ENCODE assay signal across 8 mouse cellular contexts in the genomic region with DNA sequence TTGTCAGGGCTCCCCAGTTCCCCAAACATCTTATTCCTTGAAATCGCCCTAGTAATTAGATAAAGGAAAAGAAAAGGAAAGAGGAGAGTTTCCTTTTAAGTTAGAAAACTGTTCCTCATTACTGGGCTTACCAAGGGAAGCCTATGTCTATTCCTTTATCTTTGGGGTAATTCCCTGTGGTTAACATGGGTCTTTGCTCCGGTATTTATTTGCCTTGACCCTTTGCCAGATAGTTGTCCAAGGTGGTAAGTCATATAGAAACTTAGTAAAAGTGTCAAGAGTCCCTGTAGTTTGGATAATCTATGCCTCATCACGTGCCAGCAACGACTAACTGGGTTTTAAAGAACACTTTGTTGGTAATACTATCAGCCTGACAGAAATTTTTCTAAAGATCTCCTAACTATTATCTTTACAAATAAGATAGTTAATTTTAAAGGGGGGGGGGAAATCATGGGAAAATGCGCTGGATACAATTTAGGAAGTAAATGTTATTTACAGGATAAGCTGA. TPM values are rescaled to one million over a fixed set of nuclear protein-coding genes. Genes with fewer than 3 reads are reported as not detected.
DNase-seq lines count a peak whose midpoint lies in the region; ATAC-seq and TF ChIP-seq lines count a peak whose summit lies in the region.

No protein-coding gene starts in this region.

- DNase-seq in lung, embryonic 14.5 days: no peak
- DNase-seq in lung, postnatal 10 days: no peak
- DNase-seq in forebrain, embryonic 14.5 days (ENCODE audit: low spot score): no peak
- DNase-seq in limb, embryonic 14.5 days (ENCODE audit: low spot score): no peak
- no peak for DNase-seq in cerebellum, adult 2 months
- DNase-seq in right cerebral cortex, postnatal 36 days (ENCODE audit: low spot score in 2 of 2): no peak

- no peaks in the 10 kb centered on the region for H3K4me1 ChIP-seq in lung, embryonic 14.5 days (ENCODE audit: insufficient read depth)
- H3K4me1 ChIP-seq in forebrain, embryonic 14.5 days (ENCODE audit: control insufficient read depth, insufficient read depth, low read length): peaks cover 8% of the 10 kb centered on the region
- peaks cover 9% of the 10 kb centered on the region; the same call in 1 of the 2 replicates for H3K4me1 ChIP-seq in limb, embryonic 14.5 days (ENCODE audit: control insufficient read depth, insufficient read depth, low read length)
- peaks cover 20% of the 10 kb centered on the region for H3K4me1 ChIP-seq in olfactory bulb, adult 2 months (ENCODE audit: control insufficient read depth, insufficient read depth, low read length)
- peaks cover 4% of the 10 kb centered on the region; the same call in 1 of the 2 replicates for H3K4me1 ChIP-seq in cerebellum, adult 2 months (ENCODE audit: control insufficient read depth, insufficient read depth, low read length)

- TF ChIP-seq POLR2A in limb, embryonic 14.5 days (IDR thresholded peaks at IDR 0.05; ENCODE audit: borderline replicate concordance, extremely low read depth, insufficient read depth, insufficient read length): no peak
- no peak for TF ChIP-seq POLR2A in olfactory bulb, adult 2 months (IDR thresholded peaks at IDR 0.05; ENCODE audit: insufficient read depth, low read depth, low read length)
- TF ChIP-seq POLR2A in cerebellum, adult 2 months (IDR thresholded peaks at IDR 0.05; ENCODE audit: borderline replicate concordance, insufficient read depth, low read length): no peak

- TF ChIP-seq CTCF in lung, embryonic 14.5 days (IDR thresholded peaks at IDR 0.05; ENCODE audit: low read depth): no peak
- no peak for TF ChIP-seq CTCF in olfactory bulb, adult 2 months (IDR thresholded peaks at IDR 0.05; ENCODE audit: insufficient read depth, low read depth, low read length)
- TF ChIP-seq CTCF in cerebellum, adult 2 months (IDR thresholded peaks at IDR 0.05; ENCODE audit: borderline replicate concordance, insufficient read depth, low read depth, low read length): no peak

- H3K27ac ChIP-seq in lung, embryonic 14.5 days (ENCODE audit: low read depth): no peak overlapping the region
- no peak overlapping the region for H3K27ac ChIP-seq in forebrain, embryonic 14.5 days (ENCODE audit: low read depth, low read length)
- H3K27ac ChIP-seq in limb, embryonic 14.5 days (replicated peaks; ENCODE audit: low read depth, low read length): peak overlapping the region; percentile 83
- H3K27ac ChIP-seq in olfactory bulb, adult 2 months (ENCODE audit: insufficient read depth, low read depth, low read length): 0 out of 2 replicates have a peak overlapping the region, but pooled peaks have one; percentile 19
- H3K27ac ChIP-seq in cerebellum, adult 2 months (ENCODE audit: insufficient read depth, low read length): no peak overlapping the region

- peak overlapping the region; percentile 88 for H3K4me2 ChIP-seq in lung, embryonic 14.5 days
- peak overlapping the region; percentile 98 for H3K4me2 ChIP-seq in forebrain, embryonic 14.5 days (ENCODE audit: low read length)
- H3K4me2 ChIP-seq in limb, embryonic 14.5 days (replicated peaks; ENCODE audit: low read depth, low read length, severe bottlenecking): peak overlapping the region; percentile 88

- WGBS in lung, embryonic 14.5 days: 28% methylated on average over 5 of the region's 5 CpGs
- WGBS in forebrain, embryonic 14.5 days: 14% methylated on average over 5 of the region's 5 CpGs
- WGBS in limb, embryonic 14.5 days: 15% methylated on average over 5 of the region's 5 CpGs
- WGBS in olfactory bulb, adult 2 months: 44% methylated on average over 5 of the region's 5 CpGs
- WGBS in cerebellum, adult 2 months: 39% methylated on average over 5 of the region's 5 CpGs

- H3K9ac ChIP-seq in lung, embryonic 14.5 days: no peak overlapping the region; the same call in 1 of the 2 replicates
- H3K9ac ChIP-seq in forebrain, embryonic 14.5 days (ENCODE audit: low read length): peak overlapping the region; percentile 71; the same call in 1 of the 2 replicates
- peak overlapping the region; percentile 85 for H3K9ac ChIP-seq in limb, embryonic 14.5 days (ENCODE audit: low read depth, low read length, severe bottlenecking)

- H3K27me3 ChIP-seq in lung, embryonic 14.5 days (ENCODE audit: insufficient read depth, low read length): peaks cover 26% of the 10 kb centered on the region
- H3K27me3 ChIP-seq in forebrain, embryonic 14.5 days (replicated peaks; ENCODE audit: control insufficient read depth, insufficient read depth, low read length): peaks cover 21% of the 10 kb centered on the region
- no peaks in the 10 kb centered on the region for H3K27me3 ChIP-seq in limb, embryonic 14.5 days (ENCODE audit: control insufficient read depth, insufficient read depth, low read length)
- no peaks in the 10 kb centered on the region; the same call in 1 of the 2 replicates for H3K27me3 ChIP-seq in cerebellum, adult 2 months (ENCODE audit: control insufficient read depth, insufficient read depth, low read length)

- no peak for ATAC-seq in lung, embryonic 14.5 days (ENCODE audit: insufficient read depth)
- ATAC-seq in forebrain, embryonic 14.5 days: no peak
- ATAC-seq in limb, embryonic 14.5 days (ENCODE audit: low FRiP score, low read depth): no peak
- ATAC-seq in cerebellum, adult (ENCODE audit: insufficient number of reproducible peaks, low FRiP score, low TSS enrichment): no peak

- H3K36me3 ChIP-seq in lung, embryonic 14.5 days (ENCODE audit: insufficient read depth): no peaks in the 10 kb centered on the region
- no peaks in the 10 kb centered on the region for H3K36me3 ChIP-seq in forebrain, embryonic 14.5 days (ENCODE audit: control insufficient read depth, insufficient read depth, low read length)
- H3K36me3 ChIP-seq in limb, embryonic 14.5 days (ENCODE audit: control insufficient read depth, insufficient read depth, low read length): no peaks in the 10 kb centered on the region

- H3K4me3 ChIP-seq in lung, embryonic 14.5 days (ENCODE audit: low read depth, low read length): peak overlapping the region; percentile 55
- peak overlapping the region; percentile 52 for H3K4me3 ChIP-seq in forebrain, embryonic 14.5 days (ENCODE audit: low read depth, low read length)
- peak overlapping the region; percentile 68 for H3K4me3 ChIP-seq in limb, embryonic 14.5 days (replicated peaks; ENCODE audit: low read length)
- H3K4me3 ChIP-seq in olfactory bulb, adult 2 months (ENCODE audit: insufficient read depth, low read depth, low read length): peak overlapping the region; percentile 47; the same call in 1 of the 2 replicates
- H3K4me3 ChIP-seq in cerebellum, adult 2 months (replicated peaks; ENCODE audit: insufficient read depth, low read depth, low read length): no peak overlapping the region

- H3K9me3 ChIP-seq in lung, embryonic 14.5 days (ENCODE audit: low read depth, low read length): no peaks in the 10 kb centered on the region
- H3K9me3 ChIP-seq in forebrain, embryonic 14.5 days (replicated peaks; ENCODE audit: control insufficient read depth, low read length): no peaks in the 10 kb centered on the region
- H3K9me3 ChIP-seq in limb, embryonic 14.5 days (ENCODE audit: control insufficient read depth, low read length): no peaks in the 10 kb centered on the region

RNA-seq across cellular contexts. Expression of gene F930015N05Rik, which starts 0.4 kb away (rescaled TPM):
- 0.27 and 0.37 TPM in 2 replicates for polyA plus RNA-seq in lung, embryonic 14.5 days (2014; fragmentation: Nextera tagmentation; extraction: Ambion mirVana)
- polyA plus RNA-seq in forebrain, embryonic 14.5 days (2014; fragmentation: Nextera tagmentation; extraction: Ambion mirVana): 0.17 TPM in 1 of 2 replicates, not detected in the other
- polyA plus RNA-seq in limb, embryonic 14.5 days (2012; rRNA removed): 1.8 and 2.3 TPM in 2 replicates
- 2.4 and 4.5 TPM in 2 replicates for polyA plus RNA-seq in limb, embryonic 14.5 days (2014; fragmentation: Nextera tagmentation; extraction: Ambion mirVana)
- polyA plus RNA-seq in olfactory bulb, adult 2 months (2012; ENCODE audit: insufficient read depth, insufficient read length, low replicate concordance, missing spikeins): not detected in 2 replicates
- 0.25 and 0.55 TPM in 2 replicates for polyA plus RNA-seq in cerebellum, adult 2 months (2012; rRNA removed)

RNA-seq across cellular contexts. Expression of gene Hs3st3a1, which starts 1.7 kb away (rescaled TPM):
- 0.31 and 0.59 TPM in 2 replicates for polyA plus RNA-seq in lung, embryonic 14.5 days (2014; fragmentation: Nextera tagmentation; extraction: Ambion mirVana)
- 0.30 and 0.32 TPM in 2 replicates for polyA plus RNA-seq in forebrain, embryonic 14.5 days (2014; fragmentation: Nextera tagmentation; extraction: Ambion mirVana)
- polyA plus RNA-seq in limb, embryonic 14.5 days (2012; rRNA removed): 6.7 and 9.5 TPM in 2 replicates
- polyA plus RNA-seq in limb, embryonic 14.5 days (2014; fragmentation: Nextera tagmentation; extraction: Ambion mirVana): 5.2 and 5.6 TPM in 2 replicates
- not detected in 2 replicates for polyA plus RNA-seq in olfactory bulb, adult 2 months (2012; ENCODE audit: insufficient read depth, insufficient read length, low replicate concordance, missing spikeins)
- polyA plus RNA-seq in cerebellum, adult 2 months (2012; rRNA removed): 0.72 and 0.76 TPM in 2 replicates

Comparison
In these comparisons a context has a peak if more than half of its experiments do, and no peak if none do; other contexts are left out.
1. H3K27ac ChIP-seq: peak in limb, embryonic 14.5 days (single experiment) and olfactory bulb, adult 2 months (single experiment); none in lung, embryonic 14.5 days (single experiment), forebrain, embryonic 14.5 days (single experiment) and cerebellum, adult 2 months (single experiment).
2. Peak in every context shown above with its lines, with median percentiles within 50 percentile points of each other: H3K4me2 ChIP-seq.